Mouse (Mus musculus) mammary gland, adult 2 months (tissue): ENCODE data around the gene Hfm1. TPM values are rescaled to one million over a fixed set of nuclear protein-coding genes. Genes with fewer than 3 reads are reported as not detected.

Source experiments
- polyA plus RNA-seq: library from polyadenylated mRNA; depleted of rRNA; stranded (reverse); fragments of >200 nt; gene quantifications from 2 replicates; pipeline ENCODE4 v1.2.3, GENCODE M21; 2012; ENCODE audit warnings: low replicate concordance; rRNA removed

Hfm1 gene
- not detected in 2 replicates for polyA plus RNA-seq

GRCm38 (mm10) chr5:106925488-106926368, at the start of gene Hfm1:
Gene Hfm1, minus strand, starts transcription at chr5:106926321.

GRCm38 (mm10) chr5:106963584-106964512, 37.7 kb upstream of the Hfm1 start, which contains the start of gene Cdc7:
Gene Cdc7, plus strand, starts transcription at chr5:106964322.

Other genes with a start within 250 kb of the Hfm1 start
- gene Zfp644, start 229.0 kb downstream of the Hfm1 start, polyA plus RNA-seq: 7.2 and 16.3 TPM in 2 replicates
- 3.9 and 7.6 TPM in 2 replicates for gene Cdc7, start 38.0 kb upstream of the Hfm1 start, polyA plus RNA-seq